Mouse (Mus musculus): ENCODE measurements at regions not wholly inside any gene's neighbourhood (a gene's known extent, or its start where the extent isn't known, plus 50 kb on each side); places are given as distances from the start of the nearest gene placed in this dataset.

- TF ChIP-seq POLR2A (IDR thresholded peaks at IDR 0.05; ENCODE audit: borderline replicate concordance, extremely low read depth, insufficient read depth, insufficient read length, poor library complexity, severe bottlenecking) = no peak
- no peak for TF ChIP-seq CTCF (IDR thresholded peaks at IDR 0.05; ENCODE audit: borderline replicate concordance, extremely low read depth, insufficient read depth, insufficient read length)
Observed at GRCm38 (mm10) chr16:29800457-29800856, 221.3 kb downstream of the Opa1 start.

All from brain, embryonic 14.5 days (tissue).